Mouse (Mus musculus): ENCODE data around the gene Zfhx3. TPM values are rescaled to one million over a fixed set of nuclear protein-coding genes. Genes with fewer than 3 reads are reported as not detected.

The Zfhx3 gene
- polyA plus RNA-seq, 2 experiments from 2014 or later: 0.23 to 0.27 TPM

- no peak for ATAC-seq
Observed at GRCm38 (mm10) chr8:108689694-108690093, 747.2 kb downstream of the Zfhx3 start.

- no peak for ATAC-seq
Observed at GRCm38 (mm10) chr8:108690576-108691455, 748.4 kb downstream of the Zfhx3 start.

GRCm38 (mm10) chr8:108691456-108692238 is 749.2 kb downstream of the Zfhx3 start:
- no peak for ATAC-seq

DNA sequence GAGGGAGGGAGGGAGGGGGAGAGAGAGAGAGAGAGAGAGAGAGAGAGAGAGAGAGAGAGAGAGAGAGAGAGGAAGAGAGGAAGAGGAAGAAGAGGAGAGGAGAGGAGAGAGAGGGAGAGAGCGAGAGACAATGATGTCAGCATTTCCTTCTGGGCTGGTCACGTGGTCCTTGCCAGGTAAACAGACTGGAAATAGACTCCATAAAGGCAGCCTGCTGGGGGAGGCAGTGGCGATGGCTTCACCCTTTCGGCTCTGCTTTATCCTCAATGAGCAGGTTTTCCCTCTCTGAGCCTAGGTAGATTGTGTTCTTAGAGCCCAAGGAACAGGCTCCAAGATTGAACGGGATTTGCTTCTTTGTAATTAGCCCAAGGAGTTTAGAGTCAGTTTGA is 749.8 kb downstream of the Zfhx3 start:
- no peak for ATAC-seq

GRCm38 (mm10) chr8:108692669-108693665 is 750.5 kb downstream of the Zfhx3 start:
- ATAC-seq: no peak

GRCm38 (mm10) chr8:108693841-108694240 is 751.4 kb downstream of the Zfhx3 start:
- no peak for ATAC-seq

- no peak for ATAC-seq
Observed at GRCm38 (mm10) chr8:108694516-108694915, 752.1 kb downstream of the Zfhx3 start.

GRCm38 (mm10) chr8:108695242-108695880 is 752.9 kb downstream of the Zfhx3 start:
- no peak for ATAC-seq

DNA sequence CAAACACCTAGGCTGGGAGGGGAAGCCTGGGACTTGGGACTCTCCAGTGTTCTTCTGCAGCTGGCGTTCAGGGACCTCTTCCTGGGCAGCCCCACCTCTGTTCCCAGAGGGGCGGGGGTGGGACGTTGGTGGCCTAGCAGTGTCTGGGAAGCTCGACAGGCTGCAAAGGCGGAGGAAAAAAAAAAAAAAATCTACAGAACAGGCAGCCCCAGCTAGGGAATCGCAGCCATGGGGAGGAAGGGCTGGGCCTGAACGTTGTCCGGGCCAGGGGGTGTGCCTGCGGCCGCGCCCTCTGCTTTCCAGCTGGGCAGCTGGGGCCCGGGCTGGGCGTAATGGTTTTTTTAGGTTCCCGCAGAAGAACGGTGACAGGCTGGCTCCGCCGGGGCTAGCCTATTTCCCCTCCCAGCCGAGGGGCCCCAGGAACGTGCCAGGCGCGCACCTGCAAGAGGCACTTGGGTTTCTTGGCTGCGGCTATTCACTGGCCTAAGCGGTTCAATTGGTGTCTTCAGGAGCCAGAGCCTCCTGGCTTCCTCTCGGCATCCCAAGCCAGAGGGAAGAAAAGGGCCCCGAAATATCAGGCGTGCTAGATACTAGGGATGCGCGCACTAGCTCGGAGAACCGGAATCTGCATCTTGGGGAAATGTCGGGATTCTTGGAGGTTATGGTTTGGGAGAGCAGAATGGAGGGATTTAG is 753.6 kb downstream of the Zfhx3 start:
- no peak for ATAC-seq

DNA sequence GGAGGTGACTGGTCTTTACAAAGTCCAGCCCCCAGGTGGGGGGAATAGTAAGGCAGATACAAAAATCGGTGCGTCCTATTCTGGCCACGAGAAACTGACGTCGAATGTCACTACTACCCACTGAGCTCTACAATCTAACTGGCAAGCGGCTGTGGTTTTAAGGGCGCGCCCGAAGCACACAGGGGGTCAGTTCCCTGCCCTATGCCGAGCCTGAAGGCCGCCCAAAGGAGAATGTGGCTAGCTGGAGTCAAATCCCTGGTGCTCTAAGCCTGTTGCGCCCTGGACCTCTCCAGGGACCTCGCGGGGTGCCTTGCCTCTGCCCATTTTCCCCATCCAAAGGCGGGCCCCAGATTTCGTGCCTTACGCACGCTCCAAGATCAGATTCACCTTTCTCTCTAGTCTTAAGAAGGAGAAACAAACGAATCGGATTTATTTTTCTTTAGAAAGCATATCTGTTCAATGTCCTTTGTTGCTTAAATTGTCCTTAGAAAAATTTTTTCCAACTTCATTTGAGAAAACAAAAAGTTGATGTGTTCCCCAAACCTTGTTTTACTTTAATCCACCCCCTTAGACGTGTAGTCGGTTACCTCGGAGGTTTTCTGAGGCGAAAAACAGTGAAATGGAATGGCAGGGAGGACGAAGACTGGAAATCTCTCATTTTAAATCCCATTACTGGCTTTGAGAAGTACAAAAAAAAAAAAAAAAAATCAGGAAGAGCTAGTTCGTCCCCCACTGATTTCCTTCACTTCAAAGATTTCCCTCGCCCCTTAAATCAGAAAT is 754.4 kb downstream of the Zfhx3 start:
- ATAC-seq: no peak

GRCm38 (mm10) chr8:108697589-108697988 is 755.1 kb downstream of the Zfhx3 start:
- ATAC-seq: no peak

DNA sequence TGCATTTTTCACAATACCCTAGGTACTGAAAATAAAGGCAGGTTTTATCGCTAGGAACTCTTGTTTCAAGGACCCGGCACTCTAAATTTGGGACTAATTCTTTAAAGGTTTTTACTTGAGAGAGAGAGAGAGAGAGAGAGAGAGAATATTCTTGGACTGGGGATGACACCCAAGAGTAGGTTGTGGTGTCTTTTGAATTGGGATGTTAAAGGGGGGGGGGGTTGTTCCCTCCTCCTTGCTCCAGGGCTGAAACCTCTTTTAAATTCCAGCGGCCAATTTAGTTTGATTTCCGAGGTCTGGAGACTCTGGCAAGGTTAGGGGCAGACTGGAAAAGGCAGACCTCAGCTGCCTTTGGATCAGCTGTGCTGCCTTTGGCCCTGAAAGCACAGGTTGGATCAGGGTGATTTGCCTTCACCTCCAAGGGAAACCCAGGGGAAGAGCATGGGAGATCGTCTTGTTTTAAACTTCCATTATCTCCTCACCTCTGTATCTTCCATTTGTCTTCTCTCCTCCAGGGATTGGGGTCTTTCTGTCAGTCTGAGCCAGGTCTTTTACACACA is 755.7 kb downstream of the Zfhx3 start:
- ATAC-seq: no peak

DNA sequence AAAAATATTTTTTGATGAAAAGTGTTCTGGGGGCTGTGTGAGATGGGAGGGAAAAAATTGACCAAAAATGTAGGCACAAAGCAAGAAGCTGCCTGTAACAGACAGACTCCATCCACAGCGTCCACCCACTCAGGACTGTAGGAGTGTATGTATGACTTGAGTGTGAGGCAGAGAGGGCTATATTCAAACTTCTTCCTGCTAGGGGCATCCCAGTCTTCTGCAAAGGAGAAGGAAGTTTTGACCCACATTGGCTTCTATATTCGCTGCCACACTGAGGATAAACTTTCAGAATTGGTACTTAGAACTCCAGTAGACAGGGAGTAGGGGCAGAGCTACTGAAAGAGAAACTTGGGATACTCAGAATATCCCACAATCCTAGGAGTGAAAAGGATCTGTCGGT is 756.6 kb downstream of the Zfhx3 start:
- ATAC-seq: no peak

- ATAC-seq: no peak
Observed at GRCm38 (mm10) chr8:108699454-108700345, 757.3 kb downstream of the Zfhx3 start.

- ATAC-seq: no peak
Observed at GRCm38 (mm10) chr8:108701381-108702175, 759.1 kb downstream of the Zfhx3 start.

GRCm38 (mm10) chr8:108702201-108702600 is 759.8 kb downstream of the Zfhx3 start:
- ATAC-seq: no peak

DNA sequence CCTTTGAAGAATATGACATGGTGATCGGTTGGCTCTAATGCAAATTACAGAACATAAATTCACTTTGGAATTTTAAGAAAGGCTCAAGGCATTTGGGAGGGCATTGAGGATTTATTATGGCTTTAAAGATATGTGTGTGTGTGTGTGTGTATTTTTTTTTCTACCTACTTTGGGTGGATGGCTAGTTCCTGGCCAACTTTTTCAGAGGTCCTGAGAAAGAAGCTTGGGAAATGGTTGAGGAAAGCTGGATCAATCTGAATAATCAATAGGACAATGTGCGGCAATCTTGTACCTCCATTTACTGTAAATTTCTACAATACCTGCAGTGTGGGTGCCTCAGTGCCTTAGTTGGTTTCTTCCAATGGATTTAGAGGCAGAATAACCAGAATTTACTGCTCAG is 763.3 kb downstream of the Zfhx3 start:
- ATAC-seq: no peak

DNA sequence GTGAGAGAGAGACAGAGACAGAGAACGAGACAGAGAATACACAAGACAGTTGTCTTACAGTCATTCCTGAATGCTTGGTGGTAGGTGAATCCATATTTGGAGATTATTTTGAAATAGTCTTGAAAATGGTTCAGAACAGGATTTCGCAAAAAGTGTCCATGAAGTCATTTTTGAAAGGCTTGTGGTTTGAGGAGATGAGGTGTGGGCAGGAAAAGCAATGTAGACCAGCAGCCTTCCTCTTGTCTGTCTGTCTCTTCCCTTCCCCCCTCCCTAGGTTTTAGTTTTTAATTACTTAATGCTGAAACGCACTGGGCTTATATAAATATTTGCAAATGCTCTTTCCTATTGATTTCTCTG is 764.0 kb downstream of the Zfhx3 start:
- ATAC-seq: no peak

Data from CD4-positive, CD25-positive, alpha-beta regulatory T cell, adult 4 months (primary cell).